24 mouse cellular contexts compared by ENCODE assay signal in genomic region chr7:141426948-141427730, GRCm38 (mm10). TPM values are rescaled to one million over a fixed set of nuclear protein-coding genes. Genes with fewer than 3 reads are reported as not detected.
"Had no signal": no experiment of that assay in that cellular context is flagged by ENCODE, and none has a peak within 500 bp of the region (broad histone marks: within the 10 kb centered on the region; RNA-seq: fewer than 3 reads in every experiment).

No protein-coding gene starts in this region.

- ATAC-seq: midbrain, embryonic 13.5 days; midbrain, embryonic 16.5 days had no signal

- H3K4me2 ChIP-seq: liver, embryonic 13.5 days; midbrain, embryonic 13.5 days; stomach, embryonic 15.5 days had no signal

- DNase-seq: kidney, adult 2 months; kidney, postnatal 25 days; layer of hippocampus, adult 9-11 months; layer of hippocampus, postnatal 36 days; liver, embryonic 13.5 days; lung, adult 18-20 months; lung, postnatal 14 days; lung, postnatal 4 days; retina, postnatal 1 day; right cerebral cortex, postnatal 25 days; spleen, adult 18-20 months; thymus, postnatal 25 days had no signal

- H3K9me3 ChIP-seq: liver, embryonic 13.5 days; midbrain, embryonic 10.5 days; midbrain, embryonic 13.5 days; neural tube, embryonic 13.5 days; stomach, embryonic 15.5 days had no signal

- H3K9ac ChIP-seq: liver, embryonic 13.5 days; midbrain, embryonic 13.5 days; stomach, embryonic 15.5 days had no signal

- H3K27me3 ChIP-seq: midbrain, embryonic 13.5 days; neural tube, embryonic 13.5 days; stomach, embryonic 15.5 days had no signal

- H3K4me3 ChIP-seq: liver, embryonic 13.5 days; midbrain, embryonic 10.5 days; midbrain, embryonic 13.5 days; myocyte; neural tube, embryonic 13.5 days; stomach, embryonic 15.5 days had no signal

- H3K27ac ChIP-seq: kidney, postnatal 0 days; layer of hippocampus, adult 2 months; left cerebral cortex, adult 2 months; liver, embryonic 13.5 days; midbrain, embryonic 10.5 days; midbrain, embryonic 13.5 days; neural tube, embryonic 13.5 days; stomach, embryonic 15.5 days had no signal

RNA-seq across cellular contexts. Expression of gene Cend1, which starts 2.2 kb away (rescaled TPM):
- total RNA-seq: liver, adult 2 months; monocyte, adult 5-6 weeks; neutrophil, adult 5-6 weeks had no signal
